Comparison of ENCODE assay signal across 21 mouse cellular contexts in genomic region chr13:104525656-104526055, GRCm38 (mm10).
DNase-seq lines count a peak whose midpoint lies in the region; ATAC-seq lines count a peak whose summit lies in the region.
"Had no signal": no experiment of that assay in that cellular context is flagged by ENCODE, and none has a peak within 500 bp of the region (broad histone marks: within the 10 kb centered on the region; RNA-seq: fewer than 3 reads in every experiment).

No protein-coding gene starts in this region.

- H3K27ac ChIP-seq in hindbrain, embryonic 12.5 days = no peak overlapping the region
- H3K27ac ChIP-seq in hindbrain, embryonic 14.5 days = no peak overlapping the region
- H3K27ac ChIP-seq in midbrain, embryonic 13.5 days = no peak overlapping the region
- H3K27ac ChIP-seq in midbrain, embryonic 14.5 days (replicated peaks; ENCODE audit: low read depth, low read length) = no peak overlapping the region
- H3K27ac ChIP-seq in neural tube, embryonic 12.5 days = no peak overlapping the region
- H3K27ac ChIP-seq in neural tube, embryonic 14.5 days (ENCODE audit: low read depth, low read length) = no peak overlapping the region
- H3K27ac ChIP-seq: embryonic facial prominence, embryonic 10.5 days; embryonic facial prominence, embryonic 12.5 days; forebrain, embryonic 13.5 days had no signal

- 74% methylated on average over 4 of the region's 4 CpGs for WGBS in hindbrain, embryonic 12.5 days
- WGBS in hindbrain, embryonic 14.5 days = 71% methylated on average over 4 of the region's 4 CpGs
- WGBS in midbrain, embryonic 13.5 days = 80% methylated on average over 4 of the region's 4 CpGs
- WGBS in midbrain, embryonic 14.5 days = 76% methylated on average over 4 of the region's 4 CpGs
- 67% methylated on average over 4 of the region's 4 CpGs for WGBS in neural tube, embryonic 12.5 days
- WGBS in neural tube, embryonic 14.5 days = 40% methylated on average over 4 of the region's 4 CpGs

- H3K9ac ChIP-seq in hindbrain, embryonic 12.5 days = no peak overlapping the region
- no peak overlapping the region for H3K9ac ChIP-seq in hindbrain, embryonic 14.5 days
- no peak overlapping the region for H3K9ac ChIP-seq in midbrain, embryonic 13.5 days (replicated peaks)
- H3K9ac ChIP-seq in midbrain, embryonic 14.5 days (replicated peaks; ENCODE audit: low read length) = no peak overlapping the region
- H3K9ac ChIP-seq in neural tube, embryonic 12.5 days = no peak overlapping the region
- no peak overlapping the region for H3K9ac ChIP-seq in neural tube, embryonic 14.5 days (replicated peaks; ENCODE audit: low read depth, low read length)
- H3K9ac ChIP-seq: embryonic facial prominence, embryonic 12.5 days; forebrain, embryonic 13.5 days had no signal

- H3K9me3 ChIP-seq in hindbrain, embryonic 12.5 days (replicated peaks) = 0 out of 2 replicates have a peak, but pooled peaks cover 3% of the 10 kb centered on the region
- H3K9me3 ChIP-seq in hindbrain, embryonic 14.5 days (ENCODE audit: control insufficient read depth, low read length) = no peaks in the 10 kb centered on the region
- no peaks in the 10 kb centered on the region; the same call in 1 of the 2 replicates for H3K9me3 ChIP-seq in midbrain, embryonic 13.5 days
- H3K9me3 ChIP-seq in midbrain, embryonic 14.5 days (ENCODE audit: control insufficient read depth, low read length) = no peaks in the 10 kb centered on the region
- no peaks in the 10 kb centered on the region for H3K9me3 ChIP-seq in neural tube, embryonic 12.5 days
- H3K9me3 ChIP-seq in neural tube, embryonic 14.5 days (ENCODE audit: control insufficient read depth, low read length) = no peaks in the 10 kb centered on the region
- H3K9me3 ChIP-seq: embryonic facial prominence, embryonic 10.5 days; embryonic facial prominence, embryonic 12.5 days; forebrain, embryonic 13.5 days had no signal

- no peaks in the 10 kb centered on the region for H3K27me3 ChIP-seq in hindbrain, embryonic 12.5 days
- no peaks in the 10 kb centered on the region for H3K27me3 ChIP-seq in hindbrain, embryonic 14.5 days (ENCODE audit: control insufficient read depth, insufficient read depth, low read length)
- no peaks in the 10 kb centered on the region for H3K27me3 ChIP-seq in midbrain, embryonic 13.5 days
- H3K27me3 ChIP-seq in midbrain, embryonic 14.5 days (ENCODE audit: control insufficient read depth, insufficient read depth, low read length) = no peaks in the 10 kb centered on the region
- no peaks in the 10 kb centered on the region for H3K27me3 ChIP-seq in neural tube, embryonic 12.5 days (replicated peaks)
- H3K27me3 ChIP-seq in neural tube, embryonic 14.5 days (ENCODE audit: control insufficient read depth, insufficient read depth, low read length) = no peaks in the 10 kb centered on the region
- H3K27me3 ChIP-seq: embryonic facial prominence, embryonic 12.5 days; forebrain, embryonic 13.5 days had no signal

- H3K36me3 ChIP-seq in hindbrain, embryonic 12.5 days = no peaks in the 10 kb centered on the region
- no peaks in the 10 kb centered on the region for H3K36me3 ChIP-seq in hindbrain, embryonic 14.5 days (replicated peaks; ENCODE audit: control insufficient read depth, insufficient read depth)
- H3K36me3 ChIP-seq in midbrain, embryonic 13.5 days = no peaks in the 10 kb centered on the region
- no peaks in the 10 kb centered on the region for H3K36me3 ChIP-seq in midbrain, embryonic 14.5 days (ENCODE audit: control insufficient read depth, insufficient read depth, low read length)
- H3K36me3 ChIP-seq in neural tube, embryonic 12.5 days = no peaks in the 10 kb centered on the region
- H3K36me3 ChIP-seq in neural tube, embryonic 14.5 days (ENCODE audit: control insufficient read depth, insufficient read depth, low read length) = no peaks in the 10 kb centered on the region
- H3K36me3 ChIP-seq: embryonic facial prominence, embryonic 10.5 days; embryonic facial prominence, embryonic 12.5 days had no signal

- no peak overlapping the region for H3K4me2 ChIP-seq in hindbrain, embryonic 12.5 days (replicated peaks)
- H3K4me2 ChIP-seq in hindbrain, embryonic 14.5 days (replicated peaks) = no peak overlapping the region
- no peak overlapping the region for H3K4me2 ChIP-seq in midbrain, embryonic 13.5 days (replicated peaks)
- H3K4me2 ChIP-seq in midbrain, embryonic 14.5 days (ENCODE audit: low read length) = no peak overlapping the region
- no peak overlapping the region for H3K4me2 ChIP-seq in neural tube, embryonic 12.5 days (replicated peaks)
- no peak overlapping the region for H3K4me2 ChIP-seq in neural tube, embryonic 14.5 days (ENCODE audit: low read depth, low read length)
- H3K4me2 ChIP-seq: embryonic facial prominence, embryonic 12.5 days; forebrain, embryonic 13.5 days had no signal

- no peak for DNase-seq in hindbrain, embryonic 14.5 days (ENCODE audit: low spot score)
- DNase-seq in midbrain, embryonic 14.5 days = no peak
- no peak for DNase-seq in neural tube, embryonic 10.5 days (ENCODE audit: extremely low spot score, low spot score)
- DNase-seq in embryo, embryonic 11 days = no peak
- DNase-seq: adrenal gland, adult 2 months; adrenal gland, postnatal 10 days; adrenal gland, postnatal 25 days; cerebellum, adult 11 months; cerebellum, adult 18-20 months; cerebellum, adult 8-10 months; cerebellum, adult 9-11 months; cerebellum, postnatal 14 days; cerebellum, postnatal 36 days had no signal

- no peaks in the 10 kb centered on the region for H3K4me1 ChIP-seq in hindbrain, embryonic 12.5 days
- H3K4me1 ChIP-seq in hindbrain, embryonic 14.5 days (replicated peaks; ENCODE audit: control insufficient read depth, insufficient read depth, low read length) = no peaks in the 10 kb centered on the region
- H3K4me1 ChIP-seq in midbrain, embryonic 13.5 days (replicated peaks) = 0 out of 2 replicates have a peak, but pooled peaks cover 2% of the 10 kb centered on the region
- H3K4me1 ChIP-seq in midbrain, embryonic 14.5 days (ENCODE audit: control insufficient read depth, insufficient read depth, low read length) = no peaks in the 10 kb centered on the region
- H3K4me1 ChIP-seq in neural tube, embryonic 12.5 days = no peaks in the 10 kb centered on the region
- H3K4me1 ChIP-seq in neural tube, embryonic 14.5 days (ENCODE audit: control insufficient read depth, insufficient read depth, low read length) = no peaks in the 10 kb centered on the region
- H3K4me1 ChIP-seq: embryonic facial prominence, embryonic 10.5 days; embryonic facial prominence, embryonic 12.5 days; forebrain, embryonic 13.5 days had no signal

- no peak overlapping the region for H3K4me3 ChIP-seq in hindbrain, embryonic 12.5 days
- H3K4me3 ChIP-seq in hindbrain, embryonic 14.5 days (replicated peaks; ENCODE audit: low read length) = no peak overlapping the region
- no peak overlapping the region for H3K4me3 ChIP-seq in midbrain, embryonic 13.5 days (replicated peaks)
- H3K4me3 ChIP-seq in midbrain, embryonic 14.5 days (replicated peaks; ENCODE audit: low read depth, low read length) = no peak overlapping the region
- no peak overlapping the region for H3K4me3 ChIP-seq in neural tube, embryonic 12.5 days
- no peak overlapping the region for H3K4me3 ChIP-seq in neural tube, embryonic 14.5 days (ENCODE audit: low read depth, low read length)
- H3K4me3 ChIP-seq: embryonic facial prominence, embryonic 10.5 days; embryonic facial prominence, embryonic 12.5 days; forebrain, embryonic 13.5 days had no signal

- ATAC-seq in hindbrain, embryonic 12.5 days (ENCODE audit: low FRiP score) = peak; percentile 19; the same call in 1 of the 2 replicates
- no peak for ATAC-seq in hindbrain, embryonic 14.5 days (ENCODE audit: low FRiP score)
- ATAC-seq in midbrain, embryonic 13.5 days = 0 out of 2 replicates have a peak, but pooled peaks have one; percentile 27
- ATAC-seq in midbrain, embryonic 14.5 days (ENCODE audit: low FRiP score, low TSS enrichment) = no peak
- ATAC-seq in neural tube, embryonic 12.5 days (ENCODE audit: low FRiP score, low read depth) = peak; percentile 59
- ATAC-seq in neural tube, embryonic 14.5 days (ENCODE audit: low read depth) = peak; percentile 51; the same call in 1 of the 2 replicates
- ATAC-seq: forebrain, embryonic 13.5 days; forebrain, embryonic 16.5 days had no signal

Comparison
In these comparisons a context has a peak if more than half of its experiments do, and no peak if none do; other contexts are left out.
1. ATAC-seq: peak in hindbrain, embryonic 12.5 days (single experiment), midbrain, embryonic 13.5 days (single experiment), neural tube, embryonic 12.5 days (single experiment) and neural tube, embryonic 14.5 days (single experiment); none in hindbrain, embryonic 14.5 days (single experiment) and midbrain, embryonic 14.5 days (single experiment).